Mouse (Mus musculus) mesoderm, embryonic 11.5 days (tissue): Measurements from ENCODE around the gene Pcsk4.

Source experiments
- DNase-seq: peaks from one replicate; pipeline ENCODE4 v3.0.0-alpha.2; 2012; ENCODE audit warnings: low read depth, low spot score

The Pcsk4 gene

DNA sequence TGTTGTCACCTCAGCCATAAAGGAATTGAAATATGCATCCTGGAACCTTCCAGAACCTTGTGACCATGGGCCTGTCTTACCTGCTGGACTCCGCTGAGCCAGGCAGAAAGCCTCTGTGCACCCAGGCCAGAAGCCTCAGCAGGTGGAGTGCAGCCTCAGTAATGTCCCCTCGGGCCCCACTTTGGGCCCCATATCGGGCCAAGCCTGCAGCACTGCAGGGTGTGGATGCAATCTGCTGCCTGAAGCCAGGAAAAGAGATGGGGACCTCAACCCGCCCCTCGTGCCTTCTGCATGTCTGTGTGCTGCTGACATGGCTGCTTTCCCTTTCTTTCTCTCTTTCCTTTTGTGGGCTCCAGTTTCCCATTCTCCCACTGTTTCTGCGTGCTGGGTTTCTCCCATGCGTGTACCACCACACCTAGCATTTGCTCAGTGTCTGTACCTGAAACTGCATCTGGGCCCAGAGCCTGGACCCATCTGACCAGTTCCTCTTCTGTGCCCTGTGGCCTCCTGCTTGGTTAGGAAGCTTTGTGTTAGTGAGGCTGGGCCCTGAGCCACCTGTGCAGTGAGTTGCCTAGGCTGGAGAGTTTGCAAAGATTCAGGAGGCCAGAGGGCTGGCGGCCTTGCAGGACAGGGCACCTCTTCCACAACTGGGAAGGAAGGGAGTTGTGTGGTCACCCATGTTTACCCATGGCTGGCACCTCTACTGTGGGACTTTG lies 57.3 kb downstream of the Pcsk4 start:
- DNase-seq = no peak
